Mouse (Mus musculus) frontal cortex, postnatal 25 days (tissue): Measurements from ENCODE around the gene Bpifb6.
A peak's percentile ranks its signal among the peaks of the same experiment; 100 is the strongest.

Source experiments
- DNase-seq, 2 experiments: peaks; one replicate each; pipeline ENCODE4 v3.0.0; 2022; ENCODE audit warnings: low spot score in 2 of 2

Bpifb6 gene

GRCm38 (mm10) chr2:153900088-153900487 is at the start of gene Bpifb6:
Gene Bpifb6 (plus strand): TSS chr2:153900388.
- DNase-seq: no peak

GRCm38 (mm10) chr2:153851030-153851360 is 49.2 kb upstream of the Bpifb6 start:
- peak; percentile 35 to 38 for DNase-seq

- DNase-seq: no peak
Measured at GRCm38 (mm10) chr2:153853544-153853943, 46.6 kb upstream of the Bpifb6 start.

GRCm38 (mm10) chr2:153859581-153859980 is 40.6 kb upstream of the Bpifb6 start:
- DNase-seq: no peak

GRCm38 (mm10) chr2:153860315-153860714 is 39.9 kb upstream of the Bpifb6 start:
- DNase-seq: no peak

- DNase-seq: no peak
Measured at GRCm38 (mm10) chr2:153860715-153861114, 39.5 kb upstream of the Bpifb6 start.

GRCm38 (mm10) chr2:153861960-153862359 is 38.2 kb upstream of the Bpifb6 start:
- no peak for DNase-seq

GRCm38 (mm10) chr2:153870984-153871383 is 29.2 kb upstream of the Bpifb6 start, which contains the start of gene Sun5:
Gene Sun5 (minus strand): TSS chr2:153871084.
- no peak for DNase-seq

- no peak for DNase-seq
Measured at GRCm38 (mm10) chr2:153874745-153875144, 25.4 kb upstream of the Bpifb6 start, which contains the start of gene Bpifb2. Gene Bpifb2 (plus strand): TSS chr2:153875045.

GRCm38 (mm10) chr2:153899111-153899510 is 1.1 kb upstream of the Bpifb6 start:
- DNase-seq: no peak

GRCm38 (mm10) chr2:153902726-153903125 is 2.5 kb downstream of the Bpifb6 start:
- no peak for DNase-seq

- DNase-seq: no peak
Measured at GRCm38 (mm10) chr2:153906626-153907025, 6.4 kb downstream of the Bpifb6 start.

GRCm38 (mm10) chr2:153914151-153914550 is 14.0 kb downstream of the Bpifb6 start:
- no peak for DNase-seq

- DNase-seq: no peak
Measured at GRCm38 (mm10) chr2:153917930-153918329, 17.7 kb downstream of the Bpifb6 start, which contains the start of gene Bpifb3. Gene Bpifb3 (plus strand): TSS chr2:153918230.

- DNase-seq: peak in 1 of 2 experiments; percentile 4
Measured at GRCm38 (mm10) chr2:153921246-153921645, 21.1 kb downstream of the Bpifb6 start.

- peak; percentile 27 to 30 for DNase-seq
Measured at GRCm38 (mm10) chr2:153929871-153930413, 29.8 kb downstream of the Bpifb6 start.

- DNase-seq: no peak
Measured at GRCm38 (mm10) chr2:153931125-153931524, 30.9 kb downstream of the Bpifb6 start.

GRCm38 (mm10) chr2:153933311-153933710 is 33.1 kb downstream of the Bpifb6 start:
- DNase-seq: no peak

- DNase-seq: no peak
Measured at GRCm38 (mm10) chr2:153935348-153935747, 35.2 kb downstream of the Bpifb6 start.

- no peak for DNase-seq
Measured at GRCm38 (mm10) chr2:153937843-153938242, 37.7 kb downstream of the Bpifb6 start, which contains the start of gene Bpifb4. Gene Bpifb4 (plus strand): TSS chr2:153938212.

GRCm38 (mm10) chr2:153943537-153943936 is 43.3 kb downstream of the Bpifb6 start:
- peak; percentile 40 to 61 for DNase-seq

- DNase-seq: no peak
Measured at GRCm38 (mm10) chr2:153944567-153944966, 44.4 kb downstream of the Bpifb6 start.

GRCm38 (mm10) chr2:153952897-153953296 is 52.7 kb downstream of the Bpifb6 start:
- DNase-seq: peak; percentile 61 to 64

- no peak for DNase-seq
Measured at GRCm38 (mm10) chr2:153953836-153954235, 53.6 kb downstream of the Bpifb6 start.
